Mouse (Mus musculus): Measurements from ENCODE around the gene Zfp568.

Zfp568 gene

DNA sequence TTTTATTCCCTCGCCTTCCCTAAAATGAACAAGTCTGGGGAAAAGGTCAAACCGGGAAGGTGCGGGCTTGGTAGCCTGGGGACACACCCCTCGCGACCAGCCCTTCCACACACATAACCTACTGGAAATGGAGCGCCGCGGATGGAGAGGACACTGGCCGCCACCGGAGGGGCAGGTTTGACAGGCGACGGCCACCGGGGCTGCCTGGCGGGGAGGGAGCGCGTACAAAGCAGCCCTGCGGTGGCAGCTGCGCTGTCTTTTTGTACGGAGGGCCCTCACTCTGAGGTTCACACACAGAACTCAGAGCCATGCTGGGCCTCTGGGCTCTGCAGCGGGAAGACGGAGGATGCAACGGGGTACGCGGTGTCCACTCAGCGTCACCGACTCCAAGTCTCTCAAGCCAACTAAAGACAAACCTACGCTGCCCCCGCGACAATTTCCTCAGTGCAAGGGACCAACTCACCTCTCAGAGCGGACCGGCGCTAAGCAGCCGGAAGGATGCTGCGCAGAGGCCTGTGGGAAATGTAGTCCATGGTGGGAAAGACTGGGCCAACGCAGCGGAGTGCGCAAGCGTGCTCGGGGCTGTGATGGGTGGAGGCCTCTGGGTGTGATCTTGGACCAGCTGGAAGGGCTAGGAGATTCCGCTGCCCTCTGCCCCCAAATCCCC is 67.3 kb downstream of the Zfp568 start, which contains the start of gene Zfp14:
TSS of gene Zfp14 (minus strand) at position 499 of the 667 bp plus-strand sequence.
- DNase-seq (ENCODE audit: low spot score): peak; percentile 66

DNA sequence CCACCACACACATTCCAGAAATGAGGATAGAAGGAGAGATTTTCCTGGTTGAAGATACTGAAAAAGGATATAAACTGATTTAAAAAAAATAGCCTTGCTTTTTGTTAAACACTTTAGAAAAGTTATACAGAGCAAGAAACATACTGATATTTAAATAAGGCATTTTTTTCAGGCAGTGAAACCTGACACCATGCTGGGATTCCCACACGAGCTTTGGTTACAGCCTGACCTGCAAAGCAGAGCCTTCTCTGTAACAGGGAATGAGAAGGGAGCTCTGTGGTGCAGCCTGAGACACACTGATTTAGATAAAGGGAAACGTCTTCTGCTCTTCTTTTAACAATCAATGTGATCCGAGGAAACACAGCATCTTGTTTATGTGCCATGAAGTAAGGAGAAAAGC is 69.8 kb downstream of the Zfp568 start:
- DNase-seq (ENCODE audit: low spot score): peak; percentile 21

DNA sequence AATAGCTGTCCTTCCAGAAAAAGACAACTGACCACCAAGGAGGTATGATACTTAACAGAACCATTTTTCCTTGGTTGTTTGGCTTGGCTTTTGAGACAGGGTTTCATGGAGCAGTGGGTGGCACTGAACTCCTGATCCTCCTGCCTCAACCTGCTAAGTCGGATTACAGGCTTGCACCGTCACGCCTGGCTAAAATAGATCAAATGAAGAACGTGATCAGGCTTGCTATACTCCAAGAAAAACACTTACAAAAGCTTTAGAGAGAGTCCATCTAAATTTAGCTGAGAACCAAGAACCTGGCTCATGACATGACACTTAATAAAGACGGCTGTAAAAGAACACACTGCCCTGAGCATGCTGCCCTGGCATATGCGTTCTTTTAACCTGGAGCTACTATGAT is 76.6 kb downstream of the Zfp568 start:
- no peak for DNase-seq (ENCODE audit: low spot score)

DNA sequence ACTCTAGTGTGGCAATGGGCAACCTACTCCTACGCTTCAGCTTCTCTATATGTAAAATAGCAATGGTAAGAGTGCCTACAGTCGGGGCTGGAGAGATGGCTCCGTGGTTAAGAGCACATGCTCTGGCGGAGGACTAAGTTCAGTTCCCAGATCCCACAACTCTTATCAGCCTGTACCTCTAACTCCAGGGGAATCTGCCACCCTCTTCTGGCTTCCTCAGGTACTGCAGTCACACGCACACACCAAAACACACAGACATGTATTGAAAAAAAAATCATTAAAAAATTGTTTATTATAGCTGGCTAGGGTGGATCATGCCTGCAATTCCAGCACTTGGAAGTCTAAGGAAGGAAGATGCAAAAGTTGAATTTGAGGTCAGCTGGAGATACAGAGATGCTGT is 78.7 kb downstream of the Zfp568 start:
- no peak for DNase-seq (ENCODE audit: low spot score)

DNA sequence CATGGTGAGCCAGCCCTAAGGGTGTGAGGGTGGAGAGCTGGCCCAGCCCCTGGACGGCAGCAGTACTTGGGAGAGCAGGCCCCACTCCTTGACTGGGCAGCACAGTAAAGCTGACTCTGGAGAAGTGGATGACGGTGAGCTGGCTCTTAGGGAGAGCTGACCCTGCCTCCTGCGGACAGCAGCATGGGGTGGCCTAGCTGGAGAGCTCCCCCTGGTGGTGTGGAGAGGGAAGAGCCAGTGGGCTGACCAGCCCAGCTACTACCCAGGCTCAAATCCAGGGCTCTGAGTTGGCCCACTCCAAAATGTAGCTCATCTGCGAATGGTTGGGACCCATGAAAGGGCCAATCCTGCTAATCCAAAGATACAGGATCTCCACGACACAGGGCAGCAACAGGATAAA is 80.9 kb downstream of the Zfp568 start:
- DNase-seq (ENCODE audit: low spot score): no peak

DNA sequence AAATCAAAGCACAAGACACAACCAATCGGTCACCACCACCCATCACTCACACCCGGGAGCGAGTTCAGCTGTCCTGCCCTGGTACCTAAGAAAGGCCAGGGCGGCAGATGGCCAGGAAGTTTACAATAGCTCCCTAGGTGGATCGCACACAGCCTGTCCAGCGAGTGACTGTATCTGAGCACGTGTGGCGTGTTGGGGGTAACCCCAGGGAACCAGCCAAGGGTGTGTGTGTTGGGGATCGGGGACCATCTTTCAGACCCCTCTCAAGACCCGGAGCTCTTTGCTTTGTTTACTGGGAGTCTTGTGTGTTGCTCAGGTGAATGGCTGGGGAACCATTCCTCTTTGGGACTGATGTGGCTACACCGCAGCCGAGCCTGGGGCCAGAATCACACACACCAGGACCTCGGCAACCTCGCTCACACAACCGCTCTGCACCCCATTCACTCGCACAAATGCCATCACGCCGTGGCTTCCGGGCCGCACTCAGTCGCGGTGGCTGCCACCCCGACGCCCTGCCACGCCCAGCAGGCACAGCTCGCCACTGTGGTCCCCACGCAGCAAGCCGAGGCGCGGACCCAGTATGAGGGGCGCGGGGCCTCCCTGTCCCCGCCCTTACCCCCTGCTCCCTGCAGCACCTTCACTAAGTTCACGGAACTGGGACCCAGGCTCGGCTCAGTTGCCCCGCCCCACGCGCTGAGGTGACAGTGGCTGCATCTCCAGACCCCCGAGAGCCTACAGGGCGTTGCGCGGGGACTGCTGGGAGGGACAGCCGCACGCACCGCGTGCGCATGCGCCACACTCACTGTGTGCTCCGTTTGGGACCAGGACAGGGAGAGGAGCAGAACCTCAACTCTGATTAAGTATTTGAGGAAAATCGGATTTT is 88.6 kb downstream of the Zfp568 start, which contains the start of gene Zfp82:
TSS of gene Zfp82 (minus strand) at position 755 of the 883 bp plus-strand sequence.
- DNase-seq (ENCODE audit: low spot score): peak; percentile 68

Data from adipocyte (in vitro differentiated cells).